Mouse (Mus musculus): ENCODE measurements around the gene Gm13088.

The Gm13088 gene

GRCm38 (mm10) chr4:143657146-143657545, at the start of gene Gm13088:
Gm13088 (minus strand) TSS chr4:143657246.

GRCm38 (mm10) chr4:143702611-143703010, 45.6 kb upstream of the Gm13088 start, which contains the start of gene Gm13089:
Gm13089 (minus strand) TSS chr4:143702711.
- WGBS = 74% methylated on average over 2 of the region's 2 CpGs

GRCm38 (mm10) chr4:143618101-143618500, 38.9 kb downstream of the Gm13088 start:
- WGBS = 75% methylated on average over 4 of the region's 4 CpGs

GRCm38 (mm10) chr4:143614703-143615102, 42.3 kb downstream of the Gm13088 start, which contains the start of gene Gm13083:
Gm13083 (plus strand) TSS chr4:143615003.

GRCm38 (mm10) chr4:143611927-143612326, 45.1 kb downstream of the Gm13088 start:
- 85% methylated on average over 9 of the region's 9 CpGs for WGBS

Measured in cerebral cortex, adult 2 months (tissue).